Mouse (Mus musculus) C2C12 (cell line): Measurements from ENCODE around the gene Myo10. TPM values are rescaled to one million over a fixed set of nuclear protein-coding genes. Genes with fewer than 3 reads are reported as not detected.

Experiments used
- H3K27me3 ChIP-seq: one replicate; pipeline ENCODE4 v1.6.1; 2011; ENCODE audit not compliant: control insufficient read depth, insufficient read depth, insufficient read length
- H3K36me3 ChIP-seq: one replicate; pipeline ENCODE4 v1.6.1; 2011; ENCODE audit not compliant: control insufficient read depth, insufficient read depth
- H3K4me3 ChIP-seq: one replicate; pipeline ENCODE4 v1.5.1; 2011; ENCODE audit warnings: mild to moderate bottlenecking, control low read depth; ENCODE audit not compliant: poor library complexity, insufficient read depth, severe bottlenecking
- H3K79me2 ChIP-seq: one replicate; pipeline ENCODE4 v1.6.1; 2011; ENCODE audit not compliant: control insufficient read depth, insufficient read depth
- H3K79me3 ChIP-seq: one replicate; pipeline ENCODE4 v1.6.1; 2011; ENCODE audit warnings: low read depth, control low read depth
- H3ac ChIP-seq: one replicate; pipeline ENCODE3; 2011; ENCODE audit warnings: low read depth; ENCODE audit not compliant: control insufficient read depth, insufficient read length
- CEBPB ChIP-seq: IDR thresholded peaks from one replicate; pipeline ENCODE4 v1.6.1; 2011; ENCODE audit warnings: low read depth, mild to moderate bottlenecking, control low read depth, moderate library complexity
- CTCF ChIP-seq: IDR thresholded peaks from one replicate; pipeline ENCODE4 v1.5.1; 2011; ENCODE audit not compliant: control insufficient read depth, insufficient read depth, insufficient read length
- FOSL1 ChIP-seq: IDR thresholded peaks from one replicate; pipeline ENCODE4 v1.8.0; 2011; ENCODE audit warnings: mild to moderate bottlenecking, low read length; ENCODE audit not compliant: poor library complexity, insufficient read depth, severe bottlenecking
- MAX ChIP-seq: IDR thresholded peaks from one replicate; pipeline ENCODE4 v1.6.1; 2011; ENCODE audit warnings: mild to moderate bottlenecking, control low read depth
- MYOD1 ChIP-seq: IDR thresholded peaks from one replicate; pipeline ENCODE4 v1.6.1; 2011; ENCODE audit warnings: low read depth; ENCODE audit not compliant: control insufficient read depth, insufficient read length
- MYOG ChIP-seq: IDR thresholded peaks from one replicate; pipeline ENCODE4 v1.6.1; 2011; ENCODE audit not compliant: control insufficient read depth, insufficient read length; ENCODE audit errors: extremely low read depth
- USF1 ChIP-seq: IDR thresholded peaks from one replicate; pipeline ENCODE4 v1.6.1; 2011; ENCODE audit warnings: low read depth, mild to moderate bottlenecking, control low read depth, moderate library complexity
- long read RNA-seq, 2 experiments: library from polyadenylated mRNA; unstranded; transcript quantifications; one replicate each; pipeline ENCODE4 v2.0.0; 2019 to 2020
- polyA plus RNA-seq: library from polyadenylated mRNA; unstranded; fragments of >200 nt; fragmentation: generic; extraction: Trizol; gene quantifications from one replicate; pipeline ENCODE4 v1.2.1, GENCODE M21; 2012; ENCODE audit warnings: missing spikeins

The Myo10 gene
- polyA plus RNA-seq, result 89.8 TPM
- long read RNA-seq, experiment 1, partial matches to known transcripts, result 15 of 29 reads
- long read RNA-seq, experiment 1, other reads (novel, unspliced or antisense), result 14 of 29 reads
- long read RNA-seq, experiment 2, partial matches to known transcripts, result 49 of 60 reads
- long read RNA-seq, experiment 2, other reads (novel, unspliced or antisense), result 11 of 60 reads

- Histone ChIP-seq H3ac (peak within 1 kb of the TSS; percentile 98), H3K79me3 (peaks cover 42% of the 10 kb centered on the region), H3K4me3 (peak within 1 kb of the TSS; percentile 97), H3K36me3 (peaks cover 28% of the 10 kb centered on the region), H3K27me3 (no peaks in the 10 kb centered on the region), H3K79me2 (peaks cover 50% of the 10 kb centered on the region)
- TF ChIP-seq CTCF, result peak; percentile 34
- TF ChIP-seq FOSL1, result no peak
- no peak for TF ChIP-seq USF1
- no peak for TF ChIP-seq MAX
- no peak for TF ChIP-seq MYOG
- TF ChIP-seq MYOD1, result peak; percentile 56
- TF ChIP-seq CEBPB, result no peak
Measured at GRCm38 (mm10) chr15:25622200-25622866, at the start of gene Myo10. Gene Myo10, plus strand, starts transcription at chr15:25622525.

- Histone ChIP-seq H3ac (no peak overlapping the region), H3K36me3 (no peaks in the 10 kb centered on the region), H3K4me3 (no peak overlapping the region), H3K27me3 (no peaks in the 10 kb centered on the region), H3K79me2 (no peaks in the 10 kb centered on the region), H3K79me3 (no peaks in the 10 kb centered on the region)
- TF ChIP-seq CEBPB (no peak), MYOG (no peak), FOSL1 (no peak), USF1 (no peak), MYOD1 (no peak), CTCF (no peak), MAX (no peak)
Measured at GRCm38 (mm10) chr15:25573113-25573512, 49.2 kb upstream of the Myo10 start.

GRCm38 (mm10) chr15:25573876-25574601 lies 48.3 kb upstream of the Myo10 start:
- Histone ChIP-seq H3ac (no peak overlapping the region), H3K36me3 (no peaks in the 10 kb centered on the region), H3K4me3 (no peak overlapping the region), H3K79me2 (no peaks in the 10 kb centered on the region), H3K27me3 (no peaks in the 10 kb centered on the region), H3K79me3 (no peaks in the 10 kb centered on the region)
- TF ChIP-seq MYOD1 (peak; percentile 1), FOSL1 (no peak)

- H3K79me2 ChIP-seq, result no peaks in the 10 kb centered on the region
- no peaks in the 10 kb centered on the region for H3K79me3 ChIP-seq
- H3K27me3 ChIP-seq, result no peaks in the 10 kb centered on the region
- no peak overlapping the region for H3ac ChIP-seq
- no peaks in the 10 kb centered on the region for H3K36me3 ChIP-seq
- no peak overlapping the region for H3K4me3 ChIP-seq
- TF ChIP-seq CEBPB, result peak; percentile 81
- TF ChIP-seq FOSL1, result peak; percentile 95
- no peak for TF ChIP-seq CTCF
- peak; percentile 51 for TF ChIP-seq MYOD1
- peak; percentile 93 for TF ChIP-seq MAX
Measured at GRCm38 (mm10) chr15:25577327-25578051, 44.8 kb upstream of the Myo10 start.

- Histone ChIP-seq H3K79me3 (no peaks in the 10 kb centered on the region), H3K27me3 (no peaks in the 10 kb centered on the region), H3ac (peak overlapping the region; percentile 28), H3K36me3 (no peaks in the 10 kb centered on the region), H3K79me2 (no peaks in the 10 kb centered on the region), H3K4me3 (no peak overlapping the region)
- TF ChIP-seq CTCF (no peak), CEBPB (peak; percentile 85)
Measured at GRCm38 (mm10) chr15:25578369-25578768, 44.0 kb upstream of the Myo10 start.
